Mouse (Mus musculus) ES-E14 (cell line): ENCODE results near the gene Gm44502.

Experiments
- MAFK ChIP-seq: IDR thresholded peaks from 2 replicates; pipeline ENCODE4 v1.6.1; 2014; ENCODE audit warnings: mild to moderate bottlenecking, low read depth, low read length, inconsistent platforms; ENCODE audit not compliant: insufficient read depth
- ZC3H11A ChIP-seq: IDR thresholded peaks from 2 replicates; pipeline ENCODE4 v1.6.1; 2012; ENCODE audit warnings: low read depth, mild to moderate bottlenecking, inconsistent platforms, low read length, borderline replicate concordance
- ZNF384 ChIP-seq: IDR thresholded peaks from 2 replicates; pipeline ENCODE4 v1.6.1; 2012; ENCODE audit warnings: low read depth, low read length, inconsistent platforms

DNA sequence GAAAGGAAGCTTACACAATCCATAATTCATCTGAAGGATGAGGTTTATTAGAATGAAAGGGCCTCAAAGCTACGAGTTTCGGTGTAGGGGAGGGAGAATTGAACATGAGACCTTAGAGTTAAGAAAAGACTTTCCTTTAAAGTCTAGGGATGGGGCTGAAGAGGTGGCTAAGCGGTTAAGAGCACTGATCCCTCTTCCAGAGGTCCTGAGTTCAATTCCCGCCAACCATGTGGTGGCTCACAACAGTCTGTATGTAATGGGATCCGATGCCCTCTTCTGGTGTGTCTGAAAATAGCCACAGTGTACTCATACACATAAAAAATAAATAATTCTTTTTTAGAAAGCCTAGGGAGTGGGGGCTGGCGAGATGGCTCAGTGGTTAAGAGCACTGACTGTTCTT lies 845 bp upstream of the Gm44502 start:
- TF ChIP-seq ZC3H11A (no peak), ZNF384 (no peak), MAFK (no peak)
